Mouse (Mus musculus) heart, adult 9 months (tissue): ENCODE data around the gene Pcdh9.

ENCODE experiments used
- DNase-seq, 2 experiments: peaks; one replicate each; pipeline ENCODE4 v3.0.0; 2022; ENCODE audit warnings: low spot score in 2 of 2

The Pcdh9 gene

GRCm38 (mm10) chr14:93039326-93040221 is 850.9 kb downstream of the Pcdh9 start:
- no peak for DNase-seq

- DNase-seq: no peak
Observed at GRCm38 (mm10) chr14:93009147-93010064, 881.1 kb downstream of the Pcdh9 start.
